Mouse (Mus musculus) myocyte (in vitro differentiated cells): ENCODE measurements at regions not wholly inside any gene's neighbourhood (a gene's known extent, or its start where the extent isn't known, plus 50 kb on each side); places are given as distances from the start of the nearest gene placed in this dataset.

ENCODE experiments used
- H3K27me3 ChIP-seq: one replicate; pipeline ENCODE4 v1.6.1; 2011; ENCODE audit not compliant: control insufficient read depth, insufficient read depth, insufficient read length
- H3K36me3 ChIP-seq: one replicate; pipeline ENCODE4 v1.6.1; 2011; ENCODE audit not compliant: control insufficient read depth, insufficient read depth
- H3K4me2 ChIP-seq: one replicate; pipeline ENCODE4 v1.6.1; 2011; ENCODE audit warnings: low read depth, control low read depth
- H3K4me3 ChIP-seq: one replicate; pipeline ENCODE4 v1.5.1; 2011; ENCODE audit warnings: mild to moderate bottlenecking, control low read depth, moderate library complexity
- H3K79me2 ChIP-seq: one replicate; pipeline ENCODE4 v1.6.1; 2011; ENCODE audit not compliant: control insufficient read depth, insufficient read depth
- H3ac ChIP-seq: one replicate; pipeline ENCODE4 v1.6.1; 2011; ENCODE audit not compliant: control insufficient read depth, insufficient read length
- CEBPB ChIP-seq: IDR thresholded peaks from 2 replicates; pipeline ENCODE4 v1.6.1; 2011; ENCODE audit warnings: mild to moderate bottlenecking, moderate library complexity; ENCODE audit not compliant: poor library complexity, insufficient read depth, severe bottlenecking
- E2F4 ChIP-seq: IDR thresholded peaks from one replicate; pipeline ENCODE4 v1.6.1; 2011; ENCODE audit warnings: mild to moderate bottlenecking, control low read depth, moderate library complexity; ENCODE audit not compliant: insufficient read depth
- MAX ChIP-seq: IDR thresholded peaks from one replicate; pipeline ENCODE4 v1.6.1; 2011; ENCODE audit warnings: low read depth, mild to moderate bottlenecking, control low read depth
- MYOD1 ChIP-seq, 3 experiments: IDR thresholded peaks; one replicate each; pipeline ENCODE4 v1.6.1; 2011; ENCODE audit warnings: control low read depth in 2 of 3, low read depth in 2 of 3, mild to moderate bottlenecking in 2 of 3, moderate library complexity in 1 of 3; ENCODE audit not compliant: insufficient read length in 2 of 3, control insufficient read depth in 1 of 3
- MYOG ChIP-seq, 3 experiments: IDR thresholded peaks; one replicate each; pipeline ENCODE4 v1.6.1; 2011; ENCODE audit warnings: control low read depth in 2 of 3, low read depth in 2 of 3, mild to moderate bottlenecking in 2 of 3; ENCODE audit not compliant: insufficient read length in 2 of 3, control insufficient read depth in 1 of 3, insufficient read depth in 1 of 3
- POLR2A ChIP-seq: IDR thresholded peaks from one replicate; pipeline ENCODE4 v1.6.1; 2011; ENCODE audit warnings: low read depth, mild to moderate bottlenecking, control low read depth, moderate library complexity; ENCODE audit not compliant: insufficient read length
- POLR2AphosphoS2 ChIP-seq: IDR thresholded peaks from one replicate; pipeline ENCODE4 v1.6.1; 2011; ENCODE audit warnings: low read depth, control low read depth; ENCODE audit not compliant: insufficient read length
- REST ChIP-seq: IDR thresholded peaks from one replicate; pipeline ENCODE4 v1.6.1; 2011; ENCODE audit warnings: mild to moderate bottlenecking, control low read depth, moderate library complexity; ENCODE audit not compliant: insufficient read depth, insufficient read length
- SRF ChIP-seq: IDR thresholded peaks from one replicate; pipeline ENCODE4 v1.6.1; 2011; ENCODE audit warnings: low read depth; ENCODE audit not compliant: control insufficient read depth, insufficient read length
- TCF12 ChIP-seq: IDR thresholded peaks from one replicate; pipeline ENCODE4 v1.6.1; 2011; ENCODE audit warnings: mild to moderate bottlenecking, control low read depth; ENCODE audit not compliant: poor library complexity, insufficient read depth, severe bottlenecking
- TCF3 ChIP-seq: IDR thresholded peaks from one replicate; pipeline ENCODE4 v1.6.1; 2011; ENCODE audit warnings: low read depth, control low read depth; ENCODE audit not compliant: insufficient read length
- USF1 ChIP-seq: IDR thresholded peaks from one replicate; pipeline ENCODE4 v1.6.1; 2011; ENCODE audit warnings: low read depth, mild to moderate bottlenecking, control low read depth, moderate library complexity

DNA sequence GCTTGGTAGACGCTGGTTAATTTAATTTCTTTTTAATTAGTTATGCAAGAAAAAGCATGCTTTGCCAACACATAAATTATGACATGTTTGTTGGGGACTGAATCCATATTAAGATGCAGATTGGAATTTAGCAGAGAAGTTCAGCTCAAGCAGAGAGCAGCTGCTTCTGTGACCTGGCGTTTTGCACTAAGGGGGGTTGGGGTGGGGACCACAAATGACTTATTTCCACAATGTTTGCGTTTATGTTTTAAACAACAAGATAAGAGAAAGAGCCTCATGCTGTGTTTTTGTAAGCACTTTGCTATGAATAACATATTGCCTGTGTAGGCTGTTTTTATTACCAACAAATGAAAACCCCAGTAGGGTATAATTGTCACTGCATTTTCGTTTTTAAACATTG lies 148.8 kb upstream of the Fstl4 start:
- no peak overlapping the region for H3K4me3 ChIP-seq
- no peaks in the 10 kb centered on the region for H3K79me2 ChIP-seq
- no peak overlapping the region for H3ac ChIP-seq
- no peak overlapping the region for H3K4me2 ChIP-seq
- peaks cover 15% of the 10 kb centered on the region for H3K27me3 ChIP-seq
- TF ChIP-seq MAX (no peak), TCF12 (no peak), TCF3 (no peak), POLR2AphosphoS2 (no peak), E2F4 (no peak), REST (no peak), CEBPB (no peak), USF1 (no peak), MYOD1 (IDR thresholded peaks at IDR 0.05; ENCODE audit: control insufficient read depth in 1 of 3, insufficient read length in 2 of 3, low read depth in 2 of 3) (no peak), MYOG (IDR thresholded peaks at IDR 0.05; ENCODE audit: control insufficient read depth in 1 of 3, insufficient read depth in 1 of 3, insufficient read length in 2 of 3, low read depth in 2 of 3) (no peak), SRF (no peak)
- H3K36me3 ChIP-seq = no peaks in the 10 kb centered on the region

- TF ChIP-seq MYOD1 (IDR thresholded peaks at IDR 0.05; ENCODE audit: control insufficient read depth in 1 of 3, insufficient read length in 2 of 3, low read depth in 2 of 3) (no peak), POLR2AphosphoS2 (no peak), TCF12 (no peak), SRF (no peak), E2F4 (no peak), CEBPB (no peak), MYOG (IDR thresholded peaks at IDR 0.05; ENCODE audit: control insufficient read depth in 1 of 3, insufficient read depth in 1 of 3, insufficient read length in 2 of 3, low read depth in 2 of 3) (no peak), TCF3 (no peak), MAX (no peak), POLR2A (no peak), USF1 (no peak), REST (no peak)
- Histone ChIP-seq H3K4me3 (no peak overlapping the region), H3K27me3 (peaks cover 15% of the 10 kb centered on the region), H3K36me3 (no peaks in the 10 kb centered on the region), H3ac (no peak overlapping the region), H3K79me2 (no peaks in the 10 kb centered on the region), H3K4me2 (peak overlapping the region; percentile 5)
Measured at GRCm38 (mm10) chr11:52618646-52619045, 145.8 kb upstream of the Fstl4 start.

- TF ChIP-seq MYOG (IDR thresholded peaks at IDR 0.05; ENCODE audit: control insufficient read depth in 1 of 3, insufficient read depth in 1 of 3, insufficient read length in 2 of 3, low read depth in 2 of 3) (no peak), TCF3 (no peak), POLR2A (no peak), CEBPB (no peak), MAX (no peak)
- H3K79me2 ChIP-seq = no peaks in the 10 kb centered on the region
- no peaks in the 10 kb centered on the region for H3K36me3 ChIP-seq
- peaks cover 11% of the 10 kb centered on the region for H3K27me3 ChIP-seq
- H3ac ChIP-seq = no peak overlapping the region
- H3K4me3 ChIP-seq = no peak overlapping the region
- no peak overlapping the region for H3K4me2 ChIP-seq
Measured at GRCm38 (mm10) chr11:52622861-52623260, 141.6 kb upstream of the Fstl4 start.

GRCm38 (mm10) chr11:52628875-52629274 lies 135.6 kb upstream of the Fstl4 start:
- H3K4me2 ChIP-seq = no peak overlapping the region
- H3ac ChIP-seq = no peak overlapping the region
- no peaks in the 10 kb centered on the region for H3K36me3 ChIP-seq
- no peak overlapping the region for H3K4me3 ChIP-seq
- H3K27me3 ChIP-seq = peaks cover 7% of the 10 kb centered on the region
- H3K79me2 ChIP-seq = no peaks in the 10 kb centered on the region
- no peak for TF ChIP-seq TCF12
- no peak for TF ChIP-seq MYOD1 (IDR thresholded peaks at IDR 0.05; ENCODE audit: control insufficient read depth in 1 of 3, insufficient read length in 2 of 3, low read depth in 2 of 3)
- no peak for TF ChIP-seq REST

GRCm38 (mm10) chr11:52629776-52630175 lies 134.7 kb upstream of the Fstl4 start:
- no peak overlapping the region for H3K4me3 ChIP-seq
- no peak overlapping the region for H3K4me2 ChIP-seq
- H3ac ChIP-seq = no peak overlapping the region
- H3K36me3 ChIP-seq = no peaks in the 10 kb centered on the region
- TF ChIP-seq E2F4 (no peak), POLR2A (no peak), TCF3 (no peak), SRF (no peak), MYOG (IDR thresholded peaks at IDR 0.05; ENCODE audit: control insufficient read depth in 1 of 3, insufficient read depth in 1 of 3, insufficient read length in 2 of 3, low read depth in 2 of 3) (no peak)
- H3K79me2 ChIP-seq = no peaks in the 10 kb centered on the region
- peaks cover under 1% of the 10 kb centered on the region for H3K27me3 ChIP-seq

- no peak for TF ChIP-seq MYOD1 (IDR thresholded peaks at IDR 0.05; ENCODE audit: control insufficient read depth in 1 of 3, insufficient read length in 2 of 3, low read depth in 2 of 3)
- H3K79me2 ChIP-seq = no peaks in the 10 kb centered on the region
Measured at GRCm38 (mm10) chr11:52631579-52631978, 132.9 kb upstream of the Fstl4 start.

More at GRCm38 (mm10) chr11:52631579-52631978, 132.9 kb upstream of the Fstl4 start:
- Histone ChIP-seq H3K36me3 (no peaks in the 10 kb centered on the region), H3K4me2 (no peak overlapping the region), H3K27me3 (no peaks in the 10 kb centered on the region), H3K4me3 (no peak overlapping the region), H3ac (no peak overlapping the region)
